7 mouse cellular contexts compared by ENCODE assay signal in the genomic region with DNA sequence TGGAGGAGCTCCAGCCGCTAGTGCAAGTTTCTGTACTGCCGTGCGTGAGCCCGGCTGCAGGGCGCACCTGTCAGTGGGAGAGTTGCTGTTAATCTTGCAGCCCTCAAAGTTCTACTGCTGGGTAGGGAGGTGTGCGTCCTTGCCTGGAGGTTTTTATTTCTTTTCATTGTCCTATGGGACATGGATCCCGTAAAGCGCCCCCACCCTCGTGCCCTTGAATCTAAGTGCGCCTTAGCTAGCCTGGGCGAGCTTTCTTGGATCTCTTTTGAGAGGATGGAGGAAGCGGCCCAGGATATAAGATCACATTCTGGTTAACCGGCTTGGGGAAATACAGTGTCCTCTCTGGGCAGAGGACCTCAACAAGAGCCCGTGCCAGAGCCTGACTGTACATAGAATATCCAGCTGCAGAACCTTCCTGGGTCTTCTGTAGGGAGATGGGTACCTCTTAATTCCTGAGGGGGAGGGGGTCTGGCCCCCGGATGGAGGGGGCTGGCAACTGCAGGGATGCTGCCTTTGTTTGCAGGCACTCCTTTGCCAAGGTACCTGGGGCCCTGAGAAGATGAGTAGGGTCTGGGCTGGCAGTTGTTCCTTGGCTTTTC. TPM values are rescaled to one million over a fixed set of nuclear protein-coding genes. Genes with fewer than 3 reads are reported as not detected.
DNase-seq lines count a peak whose midpoint lies in the region; ATAC-seq and TF ChIP-seq lines count a peak whose summit lies in the region.

No protein-coding gene starts in this region.

- H3K9me3 ChIP-seq in embryonic facial prominence, embryonic 15.5 days (replicated peaks) = no peaks in the 10 kb centered on the region
- H3K9me3 ChIP-seq in hindbrain, embryonic 16.5 days (ENCODE audit: control insufficient read depth, low read length) = no peaks in the 10 kb centered on the region
- no peaks in the 10 kb centered on the region for H3K9me3 ChIP-seq in midbrain, embryonic 13.5 days

- ATAC-seq in embryonic facial prominence, embryonic 15.5 days (ENCODE audit: insufficient number of reproducible peaks, low FRiP score, low TSS enrichment, low read depth) = 0 out of 2 replicates have a peak, but pooled peaks have one; percentile 11
- peak; percentile 40 for ATAC-seq in hindbrain, embryonic 16.5 days
- ATAC-seq in midbrain, embryonic 13.5 days = peak; percentile 41
- ATAC-seq in megakaryocyte-erythroid progenitor cell, adult 5-6 weeks (replicated peaks; ENCODE audit: low FRiP score, low TSS enrichment, poor library complexity, severe bottlenecking) = no peak

- H3K27me3 ChIP-seq in liver, adult 2 months (ENCODE audit: control insufficient read depth, insufficient read depth, low read length) = peaks cover 12% of the 10 kb centered on the region
- peaks cover 27% of the 10 kb centered on the region for H3K27me3 ChIP-seq in embryonic facial prominence, embryonic 15.5 days
- peaks cover 2% of the 10 kb centered on the region for H3K27me3 ChIP-seq in hindbrain, embryonic 16.5 days (replicated peaks; ENCODE audit: control insufficient read depth, insufficient read depth, low read length)
- H3K27me3 ChIP-seq in midbrain, embryonic 13.5 days = peaks cover 55% of the 10 kb centered on the region

- WGBS in liver, adult 2 months = 4% methylated on average over 15 of the region's 15 CpGs
- WGBS in embryonic facial prominence, embryonic 15.5 days = under 1% methylated on average over 15 of the region's 15 CpGs
- 2% methylated on average over 15 of the region's 15 CpGs for WGBS in hindbrain, embryonic 16.5 days
- under 1% methylated on average over 15 of the region's 15 CpGs for WGBS in midbrain, embryonic 13.5 days

- no peaks in the 10 kb centered on the region for H3K36me3 ChIP-seq in liver, adult 2 months (ENCODE audit: control insufficient read depth, insufficient read depth, low read length)
- peaks cover 12% of the 10 kb centered on the region for H3K36me3 ChIP-seq in embryonic facial prominence, embryonic 15.5 days
- peaks cover 4% of the 10 kb centered on the region; the same call in 1 of the 2 replicates for H3K36me3 ChIP-seq in hindbrain, embryonic 16.5 days (ENCODE audit: control insufficient read depth, insufficient read depth, low read length)
- peaks cover 12% of the 10 kb centered on the region for H3K36me3 ChIP-seq in midbrain, embryonic 13.5 days

- H3K4me3 ChIP-seq in liver, adult 2 months (ENCODE audit: insufficient read depth, low read depth, low read length) = peak overlapping the region; percentile 48; the same call in 1 of the 2 replicates
- H3K4me3 ChIP-seq in embryonic facial prominence, embryonic 15.5 days (replicated peaks) = peak overlapping the region; percentile 61
- H3K4me3 ChIP-seq in hindbrain, embryonic 16.5 days (ENCODE audit: low read length) = peak overlapping the region; percentile 71
- H3K4me3 ChIP-seq in midbrain, embryonic 13.5 days (replicated peaks) = peak overlapping the region; percentile 54

- no peaks in the 10 kb centered on the region for H3K79me2 ChIP-seq in liver, adult 2 months (ENCODE audit: control insufficient read depth, insufficient read depth, low read length)

- H3K9ac ChIP-seq in liver, adult 2 months (ENCODE audit: low read depth, low read length) = no peak overlapping the region
- H3K9ac ChIP-seq in embryonic facial prominence, embryonic 15.5 days = peak overlapping the region; percentile 31
- peak overlapping the region; percentile 81 for H3K9ac ChIP-seq in hindbrain, embryonic 16.5 days (ENCODE audit: low read depth, low read length)
- H3K9ac ChIP-seq in midbrain, embryonic 13.5 days (replicated peaks) = peak overlapping the region; percentile 78

- DNase-seq in liver, adult 2 months (ENCODE audit: extremely low read depth, low read depth, low spot score) = no peak
- DNase-seq in liver = no peak
- no peak for DNase-seq in layer of hippocampus, adult 9-11 months

- no peaks in the 10 kb centered on the region; the same call in 1 of the 2 replicates for H3K4me1 ChIP-seq in liver, adult 2 months (ENCODE audit: control insufficient read depth, insufficient read depth, low read length)
- H3K4me1 ChIP-seq in embryonic facial prominence, embryonic 15.5 days = peaks cover 37% of the 10 kb centered on the region
- peaks cover 28% of the 10 kb centered on the region for H3K4me1 ChIP-seq in hindbrain, embryonic 16.5 days (ENCODE audit: control insufficient read depth, insufficient read depth, low read depth, low read length)
- peaks cover 36% of the 10 kb centered on the region for H3K4me1 ChIP-seq in midbrain, embryonic 13.5 days (replicated peaks)

- no peak for TF ChIP-seq CTCF in liver, adult 2 months (IDR thresholded peaks at IDR 0.05; ENCODE audit: low read depth, low read length)

- no peak for TF ChIP-seq POLR2A in liver, adult 2 months (IDR thresholded peaks at IDR 0.05; ENCODE audit: extremely low read depth, insufficient read depth, low read length)

- H3K27ac ChIP-seq in liver, adult 2 months (replicated peaks; ENCODE audit: insufficient read depth, low read depth, low read length) = no peak overlapping the region
- H3K27ac ChIP-seq in embryonic facial prominence, embryonic 15.5 days (replicated peaks) = 0 out of 2 replicates have a peak overlapping the region, but pooled peaks have one; percentile 7
- H3K27ac ChIP-seq in hindbrain, embryonic 16.5 days (ENCODE audit: low read depth, low read length) = peak overlapping the region; percentile 72
- H3K27ac ChIP-seq in midbrain, embryonic 13.5 days = peak overlapping the region; percentile 65

- H3K4me2 ChIP-seq in embryonic facial prominence, embryonic 15.5 days (replicated peaks) = peak overlapping the region; percentile 98
- peak overlapping the region; percentile 98 for H3K4me2 ChIP-seq in hindbrain, embryonic 16.5 days (ENCODE audit: low read length)
- H3K4me2 ChIP-seq in midbrain, embryonic 13.5 days (replicated peaks) = peak overlapping the region; percentile 94

RNA-seq across cellular contexts. Expression of gene Has3, which starts 1.4 kb away (rescaled TPM):
- total RNA-seq in liver, adult 2 months (2014; rRNA removed) = 0.07 TPM in 1 of 2 replicates, not detected in the other
- 0.02 TPM in 2 replicates for polyA plus RNA-seq in liver, adult 2 months (2012; rRNA removed)
- polyA plus RNA-seq in embryonic facial prominence, embryonic 15.5 days (2015; fragmentation: Nextera tagmentation; extraction: Ambion mirVana) = 1.3 TPM in 2 replicates
- polyA plus RNA-seq in hindbrain, embryonic 16.5 days (2015; fragmentation: Nextera tagmentation; extraction: Ambion mirVana) = 1.2 and 1.6 TPM in 2 replicates
- 0.97 and 1.3 TPM in 2 replicates for polyA plus RNA-seq in midbrain, embryonic 13.5 days (2015; fragmentation: Nextera tagmentation; extraction: Ambion mirVana)
- 0.17 TPM in 1 of 2 replicates, not detected in the other for total RNA-seq in megakaryocyte-erythroid progenitor cell, adult 5-6 weeks (2014; fragmentation: Nextera tagmentation)
- total RNA-seq in megakaryocyte-erythroid progenitor cell, adult 5-6 weeks (2017) = 0.66 TPM in 1 of 2 replicates, not detected in the other

RNA-seq across cellular contexts. Expression of gene Utp4, which starts 22.0 kb away (rescaled TPM):
- total RNA-seq in liver, adult 2 months (2014; rRNA removed) = 8.0 and 9.3 TPM in 2 replicates
- polyA plus RNA-seq in liver, adult 2 months (2012; rRNA removed) = 11.8 and 14.9 TPM in 2 replicates
- polyA plus RNA-seq in embryonic facial prominence, embryonic 15.5 days (2015; fragmentation: Nextera tagmentation; extraction: Ambion mirVana) = 59.7 and 60.5 TPM in 2 replicates
- polyA plus RNA-seq in hindbrain, embryonic 16.5 days (2015; fragmentation: Nextera tagmentation; extraction: Ambion mirVana) = 42.2 and 44.6 TPM in 2 replicates
- 44.9 and 48.1 TPM in 2 replicates for polyA plus RNA-seq in midbrain, embryonic 13.5 days (2015; fragmentation: Nextera tagmentation; extraction: Ambion mirVana)
- 75.1 and 84.5 TPM in 2 replicates for total RNA-seq in megakaryocyte-erythroid progenitor cell, adult 5-6 weeks (2014; fragmentation: Nextera tagmentation)
- 73.7 and 79.4 TPM in 2 replicates for total RNA-seq in megakaryocyte-erythroid progenitor cell, adult 5-6 weeks (2017)
